Mouse (Mus musculus): Measurements from ENCODE around the gene Lck. TPM values are rescaled to one million over a fixed set of nuclear protein-coding genes. Genes with fewer than 3 reads are reported as not detected.
"Not testable (repeated sequence)": the region's sequence is repeated elsewhere in the genome, so short reads cannot be mapped to it uniquely, and the experiment has no call there.

Gene Lck
- polyA plus RNA-seq, 1 experiment from 2014 or later, result 7.6 TPM

DNA sequence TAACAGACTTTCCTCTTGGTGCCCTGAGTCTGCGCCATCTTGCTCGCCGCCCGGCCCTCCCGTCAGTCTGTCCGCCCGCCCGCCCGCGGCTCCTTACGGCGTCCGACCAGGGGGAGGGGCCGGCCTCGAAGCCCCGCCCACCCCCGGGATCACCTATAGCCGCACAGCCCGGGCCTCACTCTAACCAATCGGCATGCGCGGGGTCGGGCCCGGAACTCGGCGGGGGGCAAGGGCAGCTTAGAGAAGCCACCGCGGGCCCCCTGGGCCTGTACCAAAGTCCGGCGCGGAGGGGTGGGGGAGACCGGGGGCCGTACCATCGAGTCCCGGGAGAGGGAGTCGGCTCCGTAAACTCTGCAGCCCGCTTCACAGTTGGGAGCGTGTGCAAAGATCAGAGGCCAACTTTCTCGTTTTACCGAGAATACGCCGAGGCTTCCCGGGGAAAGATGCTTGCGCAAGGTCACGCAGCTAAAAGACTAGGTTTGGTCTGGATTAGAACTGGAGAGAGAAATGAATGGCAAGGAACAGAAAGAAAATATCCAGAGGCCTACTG is 30.8 kb downstream of the Lck start, which contains the start of gene Hdac1:
Gene Hdac1, minus strand, starts transcription at position 122 of the 550 bp plus-strand sequence.
- under 1% methylated on average over 45 of the region's 46 CpGs for WGBS
- H3K4me2 ChIP-seq, result peak within 1 kb of the TSS; percentile 78
- H3K36me3 ChIP-seq (ENCODE audit: poor library complexity, severe bottlenecking), result peaks cover 16% of the 10 kb centered on the region
- H3K9ac ChIP-seq, result peak within 1 kb of the TSS; percentile 93
- peak within 1 kb of the TSS; percentile 66 for H3K27ac ChIP-seq
- H3K9me3 ChIP-seq (replicated peaks), result no peaks in the 10 kb centered on the region
- peak within 1 kb of the TSS; percentile 85 for H3K4me3 ChIP-seq
- no peaks in the 10 kb centered on the region for H3K27me3 ChIP-seq
- H3K4me1 ChIP-seq, result peaks cover 21% of the 10 kb centered on the region
- peak; percentile 100 for ATAC-seq

DNA sequence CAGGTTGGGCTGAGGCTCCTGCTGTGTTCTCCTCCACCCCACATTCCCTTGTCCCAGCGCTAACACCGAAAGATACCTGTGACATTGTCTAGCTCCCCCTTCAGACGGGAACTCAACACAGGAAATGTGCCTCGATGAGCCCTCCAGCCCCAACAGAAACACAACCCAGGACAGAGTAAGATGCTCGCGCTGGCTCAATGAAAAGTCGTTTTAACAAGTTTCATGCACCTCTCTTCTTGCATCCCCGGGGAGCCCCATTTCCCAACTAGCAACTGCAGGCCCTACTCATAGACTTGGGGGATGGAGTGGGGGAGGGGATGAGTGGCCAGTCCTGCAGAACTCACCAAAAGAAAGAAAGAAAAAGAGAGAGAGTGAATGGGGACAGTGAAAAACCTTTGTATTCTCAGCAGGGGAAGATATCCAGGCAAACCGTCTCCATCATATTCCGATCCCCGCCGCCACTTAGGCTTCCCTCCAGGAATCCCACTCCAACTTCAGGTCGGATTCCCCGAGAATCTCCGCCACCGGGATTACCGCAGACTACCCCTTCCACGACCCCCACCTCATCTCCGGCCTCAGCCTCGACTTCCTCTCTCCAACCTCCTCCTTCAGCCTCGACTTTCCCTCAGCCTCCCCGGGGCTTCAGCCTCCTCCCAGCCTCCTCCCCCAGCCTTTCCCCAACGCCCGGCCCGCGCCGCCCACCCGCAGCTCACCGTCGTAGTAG is 31.4 kb downstream of the Lck start:
- WGBS, result 2% methylated on average over 30 of the region's 30 CpGs
- H3K27ac ChIP-seq, result peak overlapping the region; percentile 66
- no peaks in the 10 kb centered on the region for H3K9me3 ChIP-seq (replicated peaks)
- H3K36me3 ChIP-seq (ENCODE audit: poor library complexity, severe bottlenecking), result peaks cover 21% of the 10 kb centered on the region
- H3K4me1 ChIP-seq, result peaks cover 21% of the 10 kb centered on the region
- H3K27me3 ChIP-seq, result no peaks in the 10 kb centered on the region
- H3K4me2 ChIP-seq, result peak overlapping the region; percentile 78
- peak overlapping the region; percentile 85 for H3K4me3 ChIP-seq
- peak overlapping the region; percentile 93 for H3K9ac ChIP-seq
- ATAC-seq, result no peak

DNA sequence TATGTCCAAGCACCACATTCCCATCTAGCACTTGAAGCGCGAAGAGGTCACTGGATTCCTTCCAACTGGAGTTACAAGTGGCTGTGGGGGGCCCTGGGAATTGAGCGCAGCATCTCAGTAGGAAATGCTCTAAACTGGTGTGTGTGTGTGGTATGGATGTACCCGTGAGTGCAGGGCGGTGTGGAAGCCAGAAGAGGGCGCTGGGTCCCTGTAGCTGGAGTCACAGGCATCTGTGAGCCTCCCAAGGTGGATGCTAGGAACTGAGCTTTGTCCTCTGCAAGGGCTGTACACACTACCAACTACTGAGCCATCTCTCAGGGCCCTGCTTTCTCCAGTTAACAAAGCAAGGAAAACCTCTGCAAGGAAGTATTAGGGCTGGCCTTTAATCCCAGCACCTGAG is 33.4 kb downstream of the Lck start:
- no peak overlapping the region for H3K9ac ChIP-seq
- 89% methylated on average over 6 of the region's 6 CpGs for WGBS
- H3K9me3 ChIP-seq (replicated peaks), result no peaks in the 10 kb centered on the region
- no peaks in the 10 kb centered on the region for H3K27me3 ChIP-seq
- peaks cover 35% of the 10 kb centered on the region for H3K36me3 ChIP-seq (ENCODE audit: poor library complexity, severe bottlenecking)
- H3K27ac ChIP-seq, result no peak overlapping the region
- H3K4me1 ChIP-seq, result peaks cover 21% of the 10 kb centered on the region
- no peak for ATAC-seq
- H3K4me3 ChIP-seq, result no peak overlapping the region
- 0 out of 2 replicates have a peak overlapping the region, but pooled peaks have one; percentile 11 for H3K4me2 ChIP-seq

DNA sequence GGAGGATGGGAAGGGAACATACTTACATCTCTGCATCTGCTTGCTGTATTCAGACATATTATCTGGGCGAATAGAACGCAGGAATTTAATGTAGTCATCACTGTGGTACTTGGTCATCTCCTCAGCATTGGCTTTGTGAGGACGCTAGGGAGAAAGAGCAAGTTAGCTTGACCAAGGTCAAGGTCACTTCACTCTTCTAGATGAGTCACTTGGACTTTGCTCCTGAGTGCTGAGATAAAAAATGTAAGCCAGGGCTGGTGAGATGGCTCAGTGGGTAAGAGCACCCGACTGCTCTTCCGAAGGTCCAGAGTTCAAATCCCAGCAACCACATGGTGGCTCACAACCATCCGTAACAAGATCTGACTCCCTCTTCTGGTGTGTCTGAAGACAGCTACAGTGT is 44.5 kb downstream of the Lck start:
- H3K36me3 ChIP-seq (ENCODE audit: poor library complexity, severe bottlenecking), result peaks cover 88% of the 10 kb centered on the region
- not testable (repeated sequence) for H3K9ac ChIP-seq; H3K4me3 ChIP-seq; H3K27me3 ChIP-seq; H3K9me3 ChIP-seq (replicated peaks); H3K4me2 ChIP-seq; ATAC-seq; H3K4me1 ChIP-seq; H3K27ac ChIP-seq
- 97% methylated on average over 6 of the region's 6 CpGs for WGBS

DNA sequence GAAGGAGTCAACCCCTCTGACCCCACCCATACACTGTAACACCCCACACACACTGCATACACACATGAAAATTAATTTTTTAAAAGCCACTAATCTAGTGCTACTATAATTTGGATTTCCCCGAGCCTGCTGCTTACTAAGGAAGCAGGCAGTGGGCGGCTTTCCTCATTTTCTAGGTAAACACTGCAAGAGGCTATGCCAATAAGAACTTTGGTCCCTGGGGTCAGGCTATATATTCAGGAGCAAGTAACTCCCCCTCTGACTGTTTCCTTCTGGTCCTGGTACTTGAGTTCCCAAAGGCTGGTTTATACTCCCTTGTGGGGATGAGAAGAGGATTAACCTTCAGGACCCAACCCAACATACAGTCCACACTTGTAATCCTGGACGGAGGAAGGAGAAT is 47.6 kb downstream of the Lck start:
- ATAC-seq, result no peak
- Histone ChIP-seq H3K4me2 (no peak overlapping the region), H3K27ac (no peak overlapping the region), H3K4me3 (no peak overlapping the region), H3K9me3 (replicated peaks) (no peaks in the 10 kb centered on the region), H3K9ac (no peak overlapping the region), H3K27me3 (no peaks in the 10 kb centered on the region), H3K4me1 (no peaks in the 10 kb centered on the region), H3K36me3 (ENCODE audit: poor library complexity, severe bottlenecking) (peaks cover 92% of the 10 kb centered on the region)
- 93% methylated on average over 3 of the region's 3 CpGs for WGBS

DNA sequence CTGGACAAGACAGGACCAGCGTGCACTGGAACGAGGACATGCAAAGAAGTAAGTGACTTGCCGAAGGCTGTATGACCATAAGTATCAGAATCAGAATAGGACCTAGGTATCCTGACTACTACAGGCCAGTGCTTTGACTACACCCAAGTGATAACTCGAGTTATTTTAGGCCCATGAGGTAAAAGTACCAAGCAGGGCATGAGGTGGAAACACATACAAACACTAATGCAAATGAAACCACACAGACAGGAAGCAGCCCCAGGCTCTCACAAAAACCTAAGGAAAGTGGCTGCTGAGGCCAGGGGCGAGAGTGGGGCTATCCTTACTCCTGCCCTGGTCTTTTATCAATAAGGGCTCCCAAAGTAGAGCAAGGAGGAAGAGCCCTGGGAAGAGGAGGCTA is 48.1 kb downstream of the Lck start:
- Histone ChIP-seq H3K9me3 (replicated peaks) (no peaks in the 10 kb centered on the region), H3K4me1 (no peaks in the 10 kb centered on the region), H3K4me2 (no peak overlapping the region), H3K27ac (no peak overlapping the region), H3K4me3 (no peak overlapping the region), H3K36me3 (ENCODE audit: poor library complexity, severe bottlenecking) (peaks cover 92% of the 10 kb centered on the region), H3K27me3 (no peaks in the 10 kb centered on the region), H3K9ac (no peak overlapping the region)
- whole genome bisulfite sequencing, result 93% methylated on average over 5 of the region's 5 CpGs
- no peak for ATAC-seq

DNA sequence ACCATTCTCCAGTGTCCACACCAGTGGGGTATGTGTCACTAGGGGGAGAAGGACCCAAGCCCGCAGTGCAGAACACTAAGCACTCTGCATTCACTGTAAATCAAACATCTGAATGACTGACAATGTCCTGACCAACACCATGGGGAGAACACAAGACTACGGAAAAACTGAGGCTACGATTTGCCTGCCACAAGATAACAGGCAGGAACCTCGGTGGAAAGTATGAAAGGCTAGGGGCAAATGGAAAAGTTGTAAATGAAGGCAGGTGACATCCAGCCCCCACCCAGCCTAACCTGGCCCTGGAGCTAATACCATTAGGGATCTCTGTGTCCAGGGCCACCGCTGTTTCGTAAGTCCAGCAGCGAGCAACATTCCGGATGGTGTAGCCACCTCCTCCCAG is 54.9 kb downstream of the Lck start:
- Histone ChIP-seq H3K4me1 (peaks cover 18% of the 10 kb centered on the region), H3K27me3 (no peaks in the 10 kb centered on the region), H3K4me2 (no peak overlapping the region), H3K27ac (no peak overlapping the region), H3K9me3 (replicated peaks) (no peaks in the 10 kb centered on the region), H3K4me3 (no peak overlapping the region), H3K9ac (no peak overlapping the region), H3K36me3 (ENCODE audit: poor library complexity, severe bottlenecking) (peaks cover 82% of the 10 kb centered on the region)
- 93% methylated on average over 8 of the region's 8 CpGs for WGBS
- ATAC-seq, result no peak

DNA sequence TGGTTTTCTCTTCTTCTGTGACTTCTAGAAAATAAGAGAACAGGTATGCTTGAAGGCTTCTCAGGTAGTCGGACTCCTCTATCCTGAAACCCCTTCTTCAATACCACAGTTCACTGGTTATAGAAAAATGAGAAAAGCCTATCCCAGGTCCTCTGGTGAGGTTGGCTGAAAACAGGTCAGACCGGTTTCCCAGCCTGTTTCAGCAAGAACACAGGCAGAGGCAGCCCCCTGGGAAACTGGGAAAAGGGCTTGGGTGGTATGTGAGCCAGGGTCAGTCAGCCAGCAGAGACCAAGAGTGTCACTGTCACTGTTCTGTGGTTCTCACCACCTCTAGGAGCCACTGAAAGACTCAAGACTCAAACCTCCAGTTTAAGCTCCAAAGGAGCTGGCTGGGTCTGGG is 56.5 kb downstream of the Lck start:
- Histone ChIP-seq H3K9me3 (replicated peaks) (no peaks in the 10 kb centered on the region), H3K4me2 (0 out of 2 replicates have a peak overlapping the region, but pooled peaks have one; percentile 28), H3K4me3 (no peak overlapping the region), H3K9ac (no peak overlapping the region), H3K27me3 (no peaks in the 10 kb centered on the region), H3K36me3 (ENCODE audit: poor library complexity, severe bottlenecking) (peaks cover 66% of the 10 kb centered on the region), H3K4me1 (peaks cover 25% of the 10 kb centered on the region), H3K27ac (peak overlapping the region; percentile 16; the same call in 1 of the 2 replicates)
- no peak for ATAC-seq
- 51% methylated on average over 2 of the region's 2 CpGs for WGBS

DNA sequence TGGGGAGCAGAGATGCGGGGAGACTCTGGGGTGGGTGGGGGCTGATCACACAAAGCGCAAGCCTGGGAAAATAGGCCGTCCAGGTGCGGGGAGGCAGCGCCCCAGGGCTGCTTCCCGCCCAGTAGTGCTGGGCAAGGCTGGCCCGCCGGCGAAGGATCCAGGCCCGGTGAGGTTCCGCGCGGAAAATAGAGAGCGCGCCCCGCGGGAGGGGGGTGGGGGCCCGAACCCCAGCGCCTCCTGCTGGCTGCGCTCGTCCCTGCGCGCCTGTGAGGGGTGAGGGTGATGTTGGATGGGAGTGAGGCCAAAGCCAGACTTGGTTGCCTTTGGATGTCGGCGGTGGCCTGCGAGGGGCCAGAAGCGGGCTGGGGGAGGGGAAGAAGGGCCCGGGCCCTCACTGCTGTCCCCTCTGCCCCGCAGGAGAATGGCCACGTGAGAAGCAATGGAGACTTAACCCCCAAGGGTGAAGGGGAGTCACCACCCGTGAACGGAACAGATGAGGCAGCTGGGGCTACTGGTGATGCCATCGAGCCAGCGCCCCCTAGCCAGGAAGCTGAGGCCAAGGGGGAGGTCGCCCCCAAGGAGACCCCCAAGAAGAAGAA is 59.0 kb downstream of the Lck start:
- Histone ChIP-seq H3K4me3 (peak overlapping the region; percentile 100), H3K4me1 (peaks cover 42% of the 10 kb centered on the region), H3K27ac (peak overlapping the region; percentile 97), H3K4me2 (peak overlapping the region; percentile 96), H3K36me3 (ENCODE audit: poor library complexity, severe bottlenecking) (peaks cover 42% of the 10 kb centered on the region), H3K27me3 (no peaks in the 10 kb centered on the region), H3K9me3 (replicated peaks) (no peaks in the 10 kb centered on the region), H3K9ac (peak overlapping the region; percentile 100)
- 0% methylated on average over 31 of the region's 35 CpGs for WGBS
- peak; percentile 63 for ATAC-seq

DNA sequence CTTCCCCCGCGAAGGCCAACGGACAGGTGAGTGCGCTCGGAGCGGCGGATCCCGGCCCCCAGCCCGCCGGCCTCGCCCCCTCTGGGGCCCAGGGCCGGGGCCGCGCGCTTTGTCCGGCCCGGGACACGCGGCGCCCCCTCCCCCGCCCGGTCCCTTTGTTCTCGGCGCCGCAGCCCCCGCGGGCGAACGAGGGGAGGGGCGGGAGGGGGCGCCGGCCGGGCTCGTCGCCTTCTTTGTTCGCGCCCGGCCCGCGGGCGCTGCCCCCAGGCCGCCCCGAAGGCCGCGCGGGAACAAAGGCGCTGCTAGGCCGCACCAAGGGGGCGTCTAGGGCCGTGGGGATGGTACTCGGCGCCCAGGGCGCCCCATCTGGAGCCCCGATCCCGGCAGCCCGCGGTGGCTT is 59.5 kb downstream of the Lck start:
- peak overlapping the region; percentile 100 for H3K9ac ChIP-seq
- 1% methylated on average over 44 of the region's 57 CpGs for WGBS
- H3K4me1 ChIP-seq, result peaks cover 47% of the 10 kb centered on the region
- peak overlapping the region; percentile 97 for H3K27ac ChIP-seq
- peaks cover 41% of the 10 kb centered on the region for H3K36me3 ChIP-seq (ENCODE audit: poor library complexity, severe bottlenecking)
- peak; percentile 42 for ATAC-seq
- H3K4me3 ChIP-seq, result peak overlapping the region; percentile 100
- H3K27me3 ChIP-seq, result no peaks in the 10 kb centered on the region
- peak overlapping the region; percentile 96 for H3K4me2 ChIP-seq
- no peaks in the 10 kb centered on the region for H3K9me3 ChIP-seq (replicated peaks)

DNA sequence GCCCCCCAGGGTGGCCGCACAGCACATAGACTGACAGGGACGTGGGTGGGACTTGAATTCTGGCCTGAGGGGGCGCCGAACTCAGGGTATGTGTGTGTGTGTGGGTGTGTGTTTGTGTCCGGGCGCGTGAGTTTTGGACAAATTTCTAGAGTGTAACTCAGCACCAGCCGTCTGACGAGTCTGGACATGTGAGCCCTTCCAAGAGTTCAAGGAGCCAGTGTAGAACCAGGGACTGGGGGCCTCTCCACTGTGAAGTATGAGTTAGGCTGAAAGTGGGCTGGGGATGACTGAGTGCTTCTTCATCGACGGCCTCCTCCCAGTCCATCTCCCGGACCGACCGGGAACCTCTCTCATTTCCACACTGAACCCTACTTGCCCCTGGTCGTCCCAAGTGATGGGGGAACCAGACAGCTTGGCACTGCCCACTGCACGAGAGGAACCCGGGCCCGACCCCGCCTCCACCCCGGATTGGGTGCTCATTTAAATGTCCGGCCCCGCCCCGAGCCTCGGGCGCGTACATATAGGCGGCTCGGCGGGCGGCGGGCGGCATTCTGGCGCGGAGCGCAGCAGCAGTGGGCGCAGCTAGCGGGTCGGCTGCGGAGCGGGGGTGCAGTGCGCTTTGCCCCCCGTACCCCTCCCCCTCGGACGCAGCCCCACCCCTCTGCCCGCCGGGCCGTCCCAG is 60.2 kb downstream of the Lck start, which contains the start of gene Marcksl1:
Gene Marcksl1, plus strand, starts transcription at position 496 of the 682 bp plus-strand sequence.
- WGBS, result 6% methylated on average over 34 of the region's 47 CpGs
- ATAC-seq, result peak; percentile 89
- Histone ChIP-seq H3K9me3 (replicated peaks) (no peaks in the 10 kb centered on the region), H3K27me3 (no peaks in the 10 kb centered on the region), H3K27ac (peak within 1 kb of the TSS; percentile 97), H3K4me1 (peaks cover 50% of the 10 kb centered on the region), H3K4me2 (peak within 1 kb of the TSS; percentile 96), H3K4me3 (peak within 1 kb of the TSS; percentile 100), H3K36me3 (ENCODE audit: poor library complexity, severe bottlenecking) (peaks cover 35% of the 10 kb centered on the region), H3K9ac (peak within 1 kb of the TSS; percentile 100)

Measured in forebrain, embryonic 13.5 days (tissue).